Mouse (Mus musculus) MEL (cell line): ENCODE results near the gene Ugt1a6b.

ENCODE experiments used
- CTCF ChIP-seq, 3 experiments: IDR thresholded peaks in 2 of 3; conservative IDR thresholded peaks in 1 of 3; 2 replicates each; pipeline ENCODE4 v1.5.1; 2011 to 2012; ENCODE audit warnings: low read length in 3 of 3, low read depth in 2 of 3, mild to moderate bottlenecking in 2 of 3, improper control_type of control experiment in 1 of 3, inconsistent platforms in 1 of 3, mixed read lengths in 1 of 3, moderate library complexity in 1 of 3; ENCODE audit not compliant: control insufficient read depth in 1 of 3, insufficient read depth in 1 of 3, poor library complexity in 1 of 3, severe bottlenecking in 1 of 3
- EP300 ChIP-seq, 2 experiments: IDR thresholded peaks; 2 replicates each; pipeline ENCODE4 v1.6.1; 2011; ENCODE audit warnings: improper control_type of control experiment in 2 of 2, low read length in 2 of 2, low read depth in 1 of 2, mild to moderate bottlenecking in 1 of 2
- MXI1 ChIP-seq: IDR thresholded peaks from 2 replicates; pipeline ENCODE4 v1.6.1; 2011; ENCODE audit warnings: mild to moderate bottlenecking, low read depth, low read length, improper control_type of control experiment
- SIN3A ChIP-seq: IDR thresholded peaks from 2 replicates; pipeline ENCODE4 v1.6.1; 2012; ENCODE audit warnings: low read length, improper control_type of control experiment, inconsistent platforms
- TAL1 ChIP-seq: IDR thresholded peaks from 2 replicates; pipeline ENCODE4 v1.6.1; 2012; ENCODE audit warnings: mild to moderate bottlenecking, inconsistent platforms, low read length, moderate library complexity, mixed read lengths
- TCF12 ChIP-seq: IDR thresholded peaks from 2 replicates; pipeline ENCODE4 v1.6.1; 2014; ENCODE audit warnings: low read depth, mild to moderate bottlenecking, inconsistent platforms, low read length, improper control_type of control experiment, moderate library complexity

- TF ChIP-seq TAL1 (no peak), MXI1 (no peak), TCF12 (no peak), SIN3A (no peak), EP300 (IDR thresholded peaks at IDR 0.05; ENCODE audit: low read depth in 1 of 2, low read length in 2 of 2) (no peak), CTCF (IDR thresholded peaks at IDR 0.05 in 2 of 3, conservative IDR thresholded peaks at IDR 0.05 in 1 of 3; ENCODE audit: control insufficient read depth in 1 of 3, insufficient read depth in 1 of 3, low read depth in 2 of 3, low read length in 3 of 3, poor library complexity in 1 of 3, severe bottlenecking in 1 of 3) (no peak)
These were observed 153.1 kb downstream of the Ugt1a6b start for GRCm38 (mm10) chr1:88255989-88256754.
